Mouse (Mus musculus) neural tube, embryonic 14.5 days (tissue): ENCODE measurements around the gene Ubr4. TPM values are rescaled to one million over a fixed set of nuclear protein-coding genes. Genes with fewer than 3 reads are reported as not detected.
"Not testable (repeated sequence)": the region's sequence is repeated elsewhere in the genome, so short reads cannot be mapped to it uniquely, and the experiment has no call there.

Experiments
- ATAC-seq: fragments of 200-750 bp; cut with Nextera tagmentation; 2 replicates; pipeline ENCODE4 v1.8.0; 2017; ENCODE audit warnings: low read depth, mild to moderate bottlenecking, moderate TSS enrichment, moderate library complexity
- H3K27ac ChIP-seq: fragments of 300-500 bp; sonication (generic); 2 replicates; pipeline ENCODE4 v1.5.1; 2014; ENCODE audit warnings: low read depth, mild to moderate bottlenecking, control low read depth, low read length, moderate library complexity, mixed read lengths
- H3K27me3 ChIP-seq: fragments of 300-500 bp; sonication (generic); 2 replicates; pipeline ENCODE4 v1.6.1; 2014; ENCODE audit warnings: low read length; ENCODE audit not compliant: control insufficient read depth, insufficient read depth
- H3K36me3 ChIP-seq: fragments of 300-500 bp; sonication (generic); 2 replicates; pipeline ENCODE4 v1.6.1; 2014; ENCODE audit warnings: low read length, mixed read lengths; ENCODE audit not compliant: control insufficient read depth, insufficient read depth
- H3K4me1 ChIP-seq: fragments of 300-500 bp; sonication (generic); 2 replicates; pipeline ENCODE4 v1.6.1; 2014; ENCODE audit warnings: low read length; ENCODE audit not compliant: control insufficient read depth, insufficient read depth
- H3K4me2 ChIP-seq: fragments of 300-500 bp; sonication (generic); 2 replicates; pipeline ENCODE4 v1.6.1; 2014; ENCODE audit warnings: mild to moderate bottlenecking, low read depth, low read length, control low read depth
- H3K4me3 ChIP-seq: fragments of 300-500 bp; sonication (generic); 2 replicates; pipeline ENCODE4 v1.5.1; 2014; ENCODE audit warnings: low read depth, low read length, control low read depth, mixed read lengths
- H3K9ac ChIP-seq: fragments of 300-500 bp; sonication (generic); replicated peaks from 2 replicates; pipeline ENCODE4 v1.6.1; 2014; ENCODE audit warnings: low read depth, mild to moderate bottlenecking, control low read depth, low read length, mixed read lengths
- H3K9me3 ChIP-seq: fragments of 300-500 bp; sonication (generic); 2 replicates; pipeline ENCODE4 v1.6.1; 2016; ENCODE audit warnings: low read length; ENCODE audit not compliant: control insufficient read depth
- WGBS: fragments of 180-500 bp; shearing (Covaris S2); extraction: QIAGEN DNeasy Blood & Tissue Kit; methylation state at CpG from one replicate; pipeline ENCODE4 v1.1.7; 2014; 5-methylcytosine and 5-hydroxymethylcytosine counted together
- polyA plus RNA-seq: library from polyadenylated mRNA; unstranded; fragments of >200 nt; fragmentation: Nextera tagmentation; extraction: Ambion mirVana; gene quantifications from 2 replicates; pipeline ENCODE4 v1.2.1, GENCODE M21; 2014

Gene Ubr4
- polyA plus RNA-seq, 1 experiment from 2014 or later: 99.2 TPM

DNA sequence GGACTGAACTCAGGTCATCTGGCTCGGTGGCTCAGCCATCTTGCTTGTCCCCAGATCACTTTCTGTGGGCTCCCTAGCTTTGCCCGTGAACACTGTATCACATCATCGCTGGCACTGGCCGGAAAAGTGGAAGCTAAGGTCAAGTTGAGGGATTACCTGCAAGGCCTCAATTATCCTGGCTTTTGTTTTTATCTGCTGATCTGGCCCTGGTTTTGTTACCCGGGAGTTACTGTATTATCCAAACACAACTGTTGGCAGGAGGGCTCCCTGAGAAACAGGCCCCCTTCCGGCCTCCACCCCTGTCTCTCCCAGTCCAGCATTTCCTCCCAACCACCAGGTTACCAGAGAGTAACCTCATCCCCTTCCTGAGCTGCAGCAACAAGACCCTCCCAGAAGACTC is 166.8 kb downstream of the Ubr4 start:
- no peaks in the 10 kb centered on the region for H3K27me3 ChIP-seq
- H3K4me3 ChIP-seq: no peak overlapping the region
- 84% methylated on average over 6 of the region's 6 CpGs for WGBS
- H3K4me2 ChIP-seq: no peak overlapping the region
- no peak for ATAC-seq
- H3K36me3 ChIP-seq: no peaks in the 10 kb centered on the region
- no peak overlapping the region for H3K9ac ChIP-seq
- H3K4me1 ChIP-seq: no peaks in the 10 kb centered on the region
- no peaks in the 10 kb centered on the region for H3K9me3 ChIP-seq
- H3K27ac ChIP-seq: no peak overlapping the region

DNA sequence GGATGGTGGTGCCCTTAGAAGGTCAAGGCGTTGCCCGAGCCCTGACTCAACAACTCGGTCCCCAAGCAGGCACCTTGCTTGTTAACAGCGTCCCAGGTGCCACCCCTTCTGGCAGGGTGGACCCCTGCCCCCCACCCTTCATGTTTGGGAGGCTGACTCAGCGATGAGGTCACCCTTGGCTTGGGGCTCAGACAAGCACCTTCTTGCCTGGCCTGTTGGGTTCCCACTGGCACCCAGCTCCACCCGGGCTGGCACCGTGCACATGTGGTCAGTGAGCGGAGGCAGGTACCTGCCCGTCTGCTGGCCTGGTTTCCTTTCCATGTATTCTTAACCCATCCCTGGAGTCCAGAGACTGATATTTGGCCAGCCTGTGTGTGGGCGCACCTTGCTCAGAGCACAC is 169.5 kb downstream of the Ubr4 start:
- Histone ChIP-seq H3K9ac (no peak overlapping the region), H3K4me2 (no peak overlapping the region), H3K36me3 (no peaks in the 10 kb centered on the region), H3K4me3 (no peak overlapping the region), H3K27me3 (no peaks in the 10 kb centered on the region), H3K4me1 (no peaks in the 10 kb centered on the region), H3K9me3 (no peaks in the 10 kb centered on the region), H3K27ac (no peak overlapping the region)
- ATAC-seq: no peak
- 96% methylated on average over 10 of the region's 10 CpGs for WGBS

DNA sequence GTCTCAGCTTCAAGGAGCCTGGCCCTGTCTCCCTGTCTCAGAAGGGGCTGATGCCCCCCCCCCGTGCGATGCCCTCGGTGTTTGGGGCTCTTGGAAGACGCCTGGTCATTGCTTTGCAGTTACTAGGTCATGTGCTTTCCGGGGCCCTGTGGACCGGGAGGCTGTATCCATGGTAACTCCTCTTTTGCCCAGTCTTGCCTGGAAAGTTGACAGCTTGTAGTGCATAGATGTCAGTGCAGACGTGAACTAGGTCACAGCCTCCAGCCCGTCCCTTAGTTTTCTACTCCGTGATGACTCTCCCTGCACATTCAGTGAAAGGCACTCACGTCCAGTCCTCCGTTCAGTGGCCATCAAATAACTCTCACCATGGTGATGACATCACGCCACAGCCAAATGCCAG is 174.1 kb downstream of the Ubr4 start:
- no peaks in the 10 kb centered on the region for H3K27me3 ChIP-seq
- no peak overlapping the region for H3K27ac ChIP-seq
- no peaks in the 10 kb centered on the region for H3K36me3 ChIP-seq
- WGBS: 61% methylated on average over 12 of the region's 12 CpGs
- no peak overlapping the region for H3K4me3 ChIP-seq
- no peaks in the 10 kb centered on the region for H3K4me1 ChIP-seq
- no peak overlapping the region for H3K4me2 ChIP-seq
- no peak overlapping the region for H3K9ac ChIP-seq
- ATAC-seq: no peak
- no peaks in the 10 kb centered on the region for H3K9me3 ChIP-seq

DNA sequence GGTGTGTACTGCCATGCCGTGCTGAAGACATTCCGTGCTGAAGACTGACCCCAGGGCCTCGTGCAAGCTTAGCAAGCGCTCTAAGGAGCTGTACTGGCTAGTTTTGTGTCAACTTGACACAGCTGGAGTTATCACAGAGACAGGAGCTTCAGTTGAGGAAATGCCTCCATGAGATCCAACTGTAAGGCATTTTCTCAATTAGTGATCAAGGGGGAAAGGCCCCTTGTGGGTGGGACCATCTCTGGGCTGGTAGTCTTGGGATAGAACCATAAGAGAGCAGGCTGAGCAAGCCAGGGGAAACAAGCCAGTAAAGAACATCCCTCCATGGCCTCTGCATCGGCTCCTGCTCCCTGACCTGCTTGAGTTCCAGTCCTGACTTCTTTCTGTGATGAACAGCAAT is 177.8 kb downstream of the Ubr4 start, which contains the start of gene Iffo2:
Gene Iffo2 (plus strand): TSS at position 301 of the 400 bp plus-strand sequence.
- not testable (repeated sequence) for H3K9me3 ChIP-seq, H3K36me3 ChIP-seq, ATAC-seq, H3K4me2 ChIP-seq, H3K27me3 ChIP-seq, H3K4me1 ChIP-seq, H3K27ac ChIP-seq, H3K4me3 ChIP-seq, H3K9ac ChIP-seq
- WGBS: 88% methylated on average over 5 of the region's 5 CpGs

DNA sequence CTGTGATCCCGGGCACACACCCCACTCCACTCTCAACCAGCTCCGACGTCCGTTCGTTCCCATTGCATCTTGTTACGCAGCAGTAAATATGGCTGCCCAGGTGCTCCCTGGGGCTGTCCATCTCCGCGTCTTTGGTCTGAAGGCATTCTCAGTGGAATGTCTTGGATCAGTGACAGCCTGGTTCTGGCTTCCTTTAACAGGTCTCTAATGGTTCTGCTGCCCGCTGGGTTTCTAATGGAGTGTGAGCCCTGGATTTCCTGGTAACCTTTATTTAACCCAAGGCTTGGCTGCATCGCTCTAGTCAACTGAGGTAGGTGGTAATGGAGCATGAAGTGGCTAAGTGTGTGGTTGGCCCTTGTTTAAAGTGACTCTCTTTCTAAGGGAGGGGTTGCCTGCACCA is 179.7 kb downstream of the Ubr4 start:
- 90% methylated on average over 10 of the region's 10 CpGs for WGBS
- ATAC-seq: no peak
- H3K4me2 ChIP-seq: no peak overlapping the region

DNA sequence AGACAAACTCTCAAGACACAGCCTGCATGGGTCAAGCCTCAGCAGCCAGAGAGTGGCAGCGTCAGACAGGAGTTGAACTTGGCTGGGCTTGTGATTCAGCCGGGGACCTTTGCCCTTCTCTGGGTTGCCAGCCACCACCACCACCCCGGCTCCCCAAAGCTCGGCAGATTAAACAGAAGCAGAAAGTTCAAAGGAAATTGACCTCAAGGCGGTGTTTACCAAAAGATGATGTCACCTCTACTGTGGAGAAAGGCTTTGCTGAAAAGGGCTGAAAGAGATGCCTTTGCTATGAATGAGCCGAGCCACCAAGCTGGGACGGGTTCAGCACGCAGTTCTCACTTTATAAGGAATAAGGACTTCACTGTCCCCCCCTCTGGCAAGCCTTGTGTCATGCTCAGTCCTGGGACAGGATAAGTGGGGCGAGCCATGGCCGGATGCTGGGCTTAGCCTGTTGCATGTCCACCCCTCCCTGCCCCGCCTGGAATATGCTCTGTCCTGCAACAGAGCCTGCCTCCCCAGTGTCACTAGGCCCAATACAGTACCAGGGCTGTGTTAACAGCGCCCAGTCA is 182.8 kb downstream of the Ubr4 start:
- H3K4me3 ChIP-seq: no peak overlapping the region
- H3K27me3 ChIP-seq: no peaks in the 10 kb centered on the region
- WGBS: 28% methylated on average over 12 of the region's 12 CpGs
- H3K9me3 ChIP-seq: no peaks in the 10 kb centered on the region
- ATAC-seq: no peak
- no peak overlapping the region for H3K4me2 ChIP-seq
- H3K36me3 ChIP-seq: no peaks in the 10 kb centered on the region
- no peak overlapping the region for H3K27ac ChIP-seq
- no peak overlapping the region for H3K9ac ChIP-seq
- no peaks in the 10 kb centered on the region for H3K4me1 ChIP-seq

More for the DNA sequence above, 179.7 kb downstream of the Ubr4 start:
- no peak overlapping the region for H3K4me3 ChIP-seq
- H3K36me3 ChIP-seq: no peaks in the 10 kb centered on the region
- H3K4me1 ChIP-seq: no peaks in the 10 kb centered on the region
- no peak overlapping the region for H3K9ac ChIP-seq
- H3K9me3 ChIP-seq: no peaks in the 10 kb centered on the region
- no peak overlapping the region for H3K27ac ChIP-seq
- H3K27me3 ChIP-seq: no peaks in the 10 kb centered on the region

DNA sequence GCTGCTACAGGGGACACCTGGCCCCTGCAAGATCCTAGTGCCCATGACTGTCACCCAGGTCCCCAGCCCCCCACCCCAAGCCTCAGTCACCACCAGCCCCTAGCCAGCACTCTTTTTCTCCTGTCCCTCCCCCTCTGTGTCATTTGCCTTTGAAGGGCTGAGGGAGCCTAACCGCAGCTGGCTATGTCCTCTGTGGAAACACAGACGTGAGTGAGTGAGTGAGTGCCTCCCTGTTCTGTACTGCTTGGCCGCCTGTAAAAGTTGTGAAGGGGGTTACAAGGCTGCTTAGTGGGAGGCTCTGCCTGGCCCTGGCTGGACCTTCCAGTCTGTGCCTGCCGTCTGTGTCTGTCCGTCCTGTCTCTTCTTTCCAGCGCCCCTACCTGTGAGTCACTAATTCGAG is 183.3 kb downstream of the Ubr4 start:
- Histone ChIP-seq H3K4me2 (no peak overlapping the region), H3K27ac (no peak overlapping the region), H3K4me1 (no peaks in the 10 kb centered on the region), H3K9me3 (no peaks in the 10 kb centered on the region), H3K4me3 (no peak overlapping the region), H3K27me3 (no peaks in the 10 kb centered on the region), H3K9ac (no peak overlapping the region), H3K36me3 (no peaks in the 10 kb centered on the region)
- ATAC-seq: no peak
- 45% methylated on average over 7 of the region's 7 CpGs for WGBS

DNA sequence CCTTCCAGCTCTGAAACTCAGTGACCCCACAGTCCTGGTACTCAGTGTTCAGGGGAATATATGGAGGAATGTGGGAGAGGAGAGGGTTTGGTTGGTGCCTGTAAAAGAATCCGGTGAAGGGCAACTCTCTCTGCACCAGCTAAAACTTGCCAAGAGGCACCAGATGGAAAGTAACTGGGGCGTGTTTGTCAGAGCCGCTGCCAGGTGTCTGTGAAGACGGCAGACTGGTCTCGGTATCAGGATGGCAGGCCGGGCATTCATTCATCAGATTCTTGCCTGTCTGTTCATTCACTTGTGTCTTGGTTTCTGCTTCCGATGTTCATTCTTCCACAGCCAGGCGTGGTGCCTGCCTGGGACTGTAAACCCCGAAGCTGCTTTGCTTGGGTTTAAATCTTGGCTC is 184.3 kb downstream of the Ubr4 start:
- Histone ChIP-seq H3K27ac (no peak overlapping the region), H3K9me3 (no peaks in the 10 kb centered on the region), H3K4me2 (no peak overlapping the region), H3K9ac (no peak overlapping the region), H3K4me3 (no peak overlapping the region), H3K36me3 (no peaks in the 10 kb centered on the region), H3K27me3 (no peaks in the 10 kb centered on the region), H3K4me1 (no peaks in the 10 kb centered on the region)
- WGBS: 90% methylated on average over 9 of the region's 9 CpGs
- no peak for ATAC-seq
